Mouse (Mus musculus) G1E (cell line): ENCODE results near the gene Mcam.

Experiments
- CTCF ChIP-seq: IDR thresholded peaks from 2 replicates; pipeline ENCODE4 v1.5.1; 2012; ENCODE audit warnings: low read depth, low read length, inconsistent platforms, mixed read lengths
- POLR2AphosphoS5 ChIP-seq: IDR thresholded peaks from 2 replicates; pipeline ENCODE4 v1.6.1; 2012; ENCODE audit warnings: low read depth, low read length, inconsistent platforms; ENCODE audit not compliant: insufficient replicate concordance

- TF ChIP-seq POLR2AphosphoS5 (no peak), CTCF (no peak)
Measured at GRCm38 (mm10) chr9:44085741-44086665, 48.3 kb upstream of the Mcam start.
